Mouse (Mus musculus): ENCODE results near the gene Uhrf1.

Uhrf1 gene

DNA sequence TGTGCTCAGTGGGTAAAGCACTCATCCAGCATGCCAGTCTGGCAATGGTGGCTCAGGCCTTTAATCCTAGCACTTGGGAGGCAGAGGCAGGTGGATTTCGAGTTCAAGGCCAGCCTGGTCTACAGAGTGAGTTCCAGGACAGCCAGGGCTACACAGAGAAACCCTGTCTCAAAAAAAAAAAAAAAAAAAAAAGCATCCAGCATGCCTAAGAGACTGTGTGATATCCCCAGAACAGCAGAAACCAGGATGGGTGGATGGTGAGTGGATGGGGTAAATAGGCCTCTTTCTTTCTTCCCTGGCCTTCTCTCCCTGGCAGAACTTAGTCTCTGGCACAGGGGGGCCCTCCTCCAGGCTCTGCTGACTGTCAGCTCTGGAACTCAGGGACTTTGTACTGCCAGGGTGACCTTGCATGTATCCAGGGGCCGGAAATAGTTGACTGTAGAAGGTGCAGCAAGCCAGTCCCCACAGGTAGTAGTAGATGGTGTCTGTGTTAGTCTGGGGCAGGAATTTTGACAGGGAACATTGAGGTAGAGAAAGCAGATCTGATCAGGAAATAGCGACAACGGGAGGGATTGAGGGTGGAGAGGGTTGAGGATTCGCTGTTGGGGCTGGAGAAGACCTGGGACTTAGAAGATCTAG, 27.2 kb upstream of the Uhrf1 start:
- no peak for DNase-seq (ENCODE audit: low read depth, low spot score)

GRCm38 (mm10) chr17:56276643-56277566, 26.2 kb upstream of the Uhrf1 start, which contains the start of gene Ticam1:
Gene Ticam1, minus strand, starts transcription at chr17:56276786.
- peak; percentile 98 for DNase-seq (ENCODE audit: low read depth, low spot score)

- DNase-seq (ENCODE audit: low read depth, low spot score) = no peak
Observed at GRCm38 (mm10) chr17:56277567-56277893, 25.6 kb upstream of the Uhrf1 start.

- DNase-seq (ENCODE audit: low read depth, low spot score) = no peak
Observed at GRCm38 (mm10) chr17:56278340-56278739, 24.8 kb upstream of the Uhrf1 start.

DNA sequence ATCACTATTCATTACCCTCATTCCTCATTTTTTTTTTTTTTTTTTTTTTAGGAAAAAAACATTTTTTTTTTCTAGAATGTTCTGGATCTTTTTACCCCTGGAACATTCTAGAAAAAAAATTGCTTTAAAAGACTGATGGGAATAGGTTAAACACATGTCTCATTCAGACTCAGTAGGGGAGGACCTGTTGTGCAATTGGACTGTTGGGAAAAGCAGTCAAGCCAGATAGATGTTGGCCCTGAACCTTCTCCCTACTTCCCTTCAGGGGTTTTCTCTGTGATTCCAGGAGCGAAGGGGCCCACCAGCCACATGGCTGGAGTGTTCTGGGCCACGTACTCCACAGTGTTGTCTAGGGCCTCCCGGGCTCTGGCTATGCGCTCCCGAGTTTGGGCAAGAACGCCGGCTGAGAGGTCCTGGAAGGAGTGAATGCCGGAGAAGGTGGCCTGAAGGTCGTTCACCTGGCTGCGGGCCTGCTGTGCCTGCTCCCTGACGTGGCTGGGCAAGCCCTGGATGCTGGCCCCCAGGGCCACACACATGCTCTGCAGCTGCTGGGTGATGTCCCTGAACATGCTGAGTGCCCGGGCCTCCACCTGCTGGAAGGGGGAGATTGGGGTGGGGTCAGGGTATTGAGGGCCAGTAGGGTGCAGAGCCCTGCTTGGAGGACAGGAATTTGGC, 23.5 kb upstream of the Uhrf1 start:
- DNase-seq (ENCODE audit: low read depth, low spot score) = no peak

DNA sequence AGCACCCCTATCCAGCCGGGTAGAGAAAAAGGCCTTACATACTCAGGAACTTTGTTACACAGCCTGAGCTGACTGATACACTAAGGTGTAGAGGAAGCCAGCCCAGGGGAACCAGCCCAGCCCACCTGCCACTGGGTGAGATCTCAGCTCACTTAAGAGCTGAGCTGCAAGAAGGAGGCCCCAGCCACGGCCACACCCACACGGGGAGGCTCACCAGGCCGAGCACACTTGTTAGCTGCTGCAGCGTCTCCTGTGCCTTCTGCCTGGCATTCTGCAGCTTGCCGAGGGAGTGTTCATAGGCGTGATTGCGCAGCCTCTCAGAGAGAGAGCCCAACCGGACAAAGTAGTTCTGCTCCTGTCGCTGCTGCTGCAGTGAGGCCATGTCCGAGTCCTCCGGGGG, 21.9 kb upstream of the Uhrf1 start:
- no peak for DNase-seq (ENCODE audit: low read depth, low spot score)

- DNase-seq (ENCODE audit: low read depth, low spot score) = no peak
Observed at GRCm38 (mm10) chr17:56282802-56283201, 20.3 kb upstream of the Uhrf1 start.

GRCm38 (mm10) chr17:56283316-56283715, 19.8 kb upstream of the Uhrf1 start:
- DNase-seq (ENCODE audit: low read depth, low spot score) = no peak

DNA sequence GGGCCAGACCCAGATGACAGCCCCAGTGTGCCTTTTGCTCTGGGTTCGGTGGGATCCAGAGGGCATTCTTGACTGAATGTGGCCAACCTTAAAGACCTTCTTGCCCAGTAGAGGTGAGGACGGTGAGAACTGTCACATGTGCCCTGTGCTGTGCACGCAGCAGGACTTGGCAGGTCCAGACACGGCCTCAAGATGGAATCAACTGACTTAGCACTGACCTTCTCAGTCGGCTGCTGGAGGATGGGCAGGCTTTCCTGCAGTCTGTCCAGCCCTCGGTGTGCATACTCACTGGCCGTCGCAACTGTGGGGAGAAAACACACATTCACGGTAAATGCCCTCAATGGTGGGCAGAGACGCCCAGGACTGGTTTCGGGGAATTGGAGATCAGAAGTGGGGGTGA, 17.1 kb upstream of the Uhrf1 start:
- no peak for DNase-seq (ENCODE audit: low read depth, low spot score)

DNA sequence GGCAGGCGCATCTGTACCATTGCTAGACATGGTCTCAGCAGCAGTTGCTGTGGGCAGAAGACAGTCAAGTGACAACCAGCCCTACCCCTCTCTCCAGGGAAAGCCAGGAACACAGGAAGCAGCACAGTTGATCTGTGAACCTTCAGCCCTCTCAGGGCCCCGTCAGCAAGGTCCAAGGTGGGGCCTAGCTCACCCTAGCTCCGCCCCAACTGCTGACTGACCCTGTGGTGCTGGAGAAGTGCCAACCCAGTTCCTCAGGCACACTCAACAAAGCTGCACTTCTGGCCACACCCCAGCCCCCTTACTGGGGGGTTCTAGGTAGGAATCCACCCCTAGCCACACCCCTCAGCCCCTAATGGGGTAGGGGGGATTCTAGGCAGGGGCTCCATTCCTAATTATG, 15.3 kb upstream of the Uhrf1 start:
- no peak for DNase-seq (ENCODE audit: low read depth, low spot score)

DNA sequence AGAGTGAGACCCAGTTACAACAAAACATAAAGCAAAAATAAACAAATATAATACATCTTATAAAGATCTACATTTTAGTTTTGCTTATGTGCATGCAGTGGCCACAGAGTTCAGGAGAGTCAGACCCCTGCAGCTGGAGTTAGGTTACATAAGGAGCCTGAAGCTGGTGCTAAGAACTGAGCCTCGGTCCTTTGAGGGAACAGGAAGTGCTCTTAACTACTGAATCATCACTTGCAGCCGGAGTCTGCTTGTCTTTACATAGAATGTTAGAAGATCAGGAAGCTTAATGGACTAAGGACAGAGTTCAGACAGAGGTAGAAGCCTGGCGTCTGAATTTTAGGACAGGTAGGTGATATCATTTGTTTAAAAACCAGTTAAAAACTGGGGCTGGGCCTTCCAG, 14.3 kb upstream of the Uhrf1 start:
- no peak for DNase-seq (ENCODE audit: low read depth, low spot score)

- DNase-seq (ENCODE audit: low read depth, low spot score) = peak; percentile 87
Observed at GRCm38 (mm10) chr17:56289371-56290331, 13.5 kb upstream of the Uhrf1 start.

- DNase-seq (ENCODE audit: low read depth, low spot score) = peak; percentile 97
Observed at GRCm38 (mm10) chr17:56290388-56291170, 12.5 kb upstream of the Uhrf1 start.

DNA sequence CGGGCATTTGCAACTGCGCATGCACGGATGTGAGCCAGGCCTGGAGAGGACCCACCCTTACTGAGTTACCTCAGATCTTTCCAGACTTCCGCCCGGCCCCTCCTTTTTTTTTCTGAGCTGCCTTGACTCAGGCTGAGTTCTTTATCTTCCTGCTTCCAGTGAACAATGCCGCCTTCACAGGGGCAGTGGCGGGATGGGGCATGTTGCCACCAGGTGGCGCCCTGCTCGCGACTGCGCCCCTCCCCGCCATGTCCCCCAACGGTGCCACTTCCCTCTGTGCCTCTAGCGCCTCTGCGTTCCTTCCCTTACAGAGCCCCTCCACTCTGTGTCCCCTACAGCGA, 12.0 kb upstream of the Uhrf1 start:
- peak; percentile 89 for DNase-seq (ENCODE audit: low read depth, low spot score)

- DNase-seq (ENCODE audit: low read depth, low spot score) = no peak
Observed at GRCm38 (mm10) chr17:56291826-56292475, 11.2 kb upstream of the Uhrf1 start.

GRCm38 (mm10) chr17:56292531-56293222, 10.4 kb upstream of the Uhrf1 start, which contains the start of gene Plin3:
Gene Plin3, minus strand, starts transcription at chr17:56292873.
- DNase-seq (ENCODE audit: low read depth, low spot score) = no peak

DNA sequence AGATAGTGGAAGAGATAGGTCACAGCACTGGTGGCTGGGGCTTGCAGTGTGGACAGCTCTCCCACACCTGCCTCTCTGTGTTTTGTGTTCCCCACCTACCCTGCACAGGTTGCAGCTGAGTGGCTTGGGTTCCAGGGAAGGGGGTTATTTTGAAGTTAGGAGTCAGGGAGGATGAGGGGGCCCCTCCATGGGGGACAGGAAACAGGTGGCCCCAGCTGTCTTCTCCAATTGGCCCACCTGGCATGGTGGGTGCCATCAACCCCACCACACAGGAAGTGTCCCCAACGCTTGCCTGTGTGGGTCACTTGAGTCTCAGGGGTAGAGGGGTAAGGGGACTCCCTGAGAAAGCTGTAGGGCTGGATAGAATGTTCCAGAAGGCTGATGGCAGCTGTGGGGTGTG, 9.8 kb upstream of the Uhrf1 start:
- DNase-seq (ENCODE audit: low read depth, low spot score) = no peak

- DNase-seq (ENCODE audit: low read depth, low spot score) = no peak
Observed at GRCm38 (mm10) chr17:56294241-56294640, 8.9 kb upstream of the Uhrf1 start.

DNA sequence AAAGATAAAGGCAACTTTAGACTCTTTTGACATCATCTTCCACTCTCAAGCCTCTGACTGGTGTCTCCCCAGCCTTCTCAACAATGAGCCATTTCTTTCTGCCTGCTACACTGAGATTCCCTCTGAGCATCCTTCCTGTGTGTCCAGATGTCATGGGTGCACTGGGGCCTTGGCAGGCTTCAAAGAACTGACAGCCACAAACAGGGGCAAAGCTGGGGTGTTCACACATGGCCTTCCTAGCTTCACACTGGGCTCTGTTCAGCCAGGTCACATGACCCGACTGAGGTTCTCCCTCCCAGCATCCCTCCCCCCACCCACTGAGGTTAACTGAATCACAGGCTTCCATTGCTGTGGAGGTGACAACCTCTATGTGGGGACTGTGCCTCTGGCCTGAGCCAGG, 6.9 kb upstream of the Uhrf1 start:
- DNase-seq (ENCODE audit: low read depth, low spot score) = no peak

GRCm38 (mm10) chr17:56298238-56298637, 4.9 kb upstream of the Uhrf1 start:
- DNase-seq (ENCODE audit: low read depth, low spot score) = no peak
